Mouse (Mus musculus) right cerebral cortex, adult 2 months (tissue): Measurements from ENCODE around the gene Olfr322.
A peak's percentile ranks its signal among the peaks of the same experiment; 100 is the strongest.
"Not testable (repeated sequence)": the region's sequence is repeated elsewhere in the genome, so short reads cannot be mapped to it uniquely, and the experiment has no call there.

Experiments used
- DNase-seq, 2 experiments: peaks; one replicate each; pipeline ENCODE4 v3.0.0; 2021 to 2022; ENCODE audit warnings: low spot score in 2 of 2

Olfr322 gene

DNA sequence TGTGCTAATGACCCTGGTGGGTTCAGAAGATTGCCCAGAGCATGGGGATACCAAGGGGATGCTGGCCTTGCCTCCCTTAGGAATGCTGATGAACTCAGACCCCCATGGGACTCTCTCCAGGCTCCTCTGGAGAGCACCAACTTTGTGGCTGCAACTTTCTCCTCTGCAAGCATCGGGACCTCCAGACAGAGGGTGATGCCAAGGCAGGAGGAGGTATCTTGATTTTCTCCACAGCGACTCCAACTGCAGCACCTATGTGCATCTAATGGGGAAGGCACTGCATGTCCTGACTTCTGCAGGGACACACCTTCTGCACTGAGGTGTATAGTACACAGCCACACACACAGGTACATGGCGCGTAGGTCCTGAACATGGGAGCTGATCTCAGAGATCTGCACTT lies at the start of gene Olfr322:
Gene Olfr322, plus strand, starts transcription at position 187 of the 400 bp plus-strand sequence.
- DNase-seq, result no peak

DNA sequence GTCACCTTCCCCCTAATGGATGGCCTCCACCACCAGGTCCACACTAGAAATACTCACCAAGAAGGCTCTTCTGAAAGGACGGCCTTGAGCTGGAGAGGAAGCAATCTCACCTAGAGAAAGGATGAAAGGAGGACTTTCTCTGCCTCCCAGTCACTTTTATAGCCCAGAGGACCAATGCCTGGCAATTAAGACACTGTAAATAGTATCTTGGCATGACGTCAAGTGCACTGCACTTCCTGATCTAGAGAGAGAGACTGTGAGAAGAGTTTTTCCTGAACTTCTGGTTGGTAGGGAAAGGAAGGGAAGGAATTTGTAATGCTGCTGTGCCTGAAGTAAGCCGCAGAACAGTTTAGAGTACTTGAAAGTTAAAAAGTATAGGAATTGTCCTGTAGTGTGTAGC lies 45.2 kb upstream of the Olfr322 start:
- DNase-seq, result no peak

- no peak for DNase-seq
Measured at GRCm38 (mm10) chr11:58614526-58614925, 44.1 kb upstream of the Olfr322 start.

DNA sequence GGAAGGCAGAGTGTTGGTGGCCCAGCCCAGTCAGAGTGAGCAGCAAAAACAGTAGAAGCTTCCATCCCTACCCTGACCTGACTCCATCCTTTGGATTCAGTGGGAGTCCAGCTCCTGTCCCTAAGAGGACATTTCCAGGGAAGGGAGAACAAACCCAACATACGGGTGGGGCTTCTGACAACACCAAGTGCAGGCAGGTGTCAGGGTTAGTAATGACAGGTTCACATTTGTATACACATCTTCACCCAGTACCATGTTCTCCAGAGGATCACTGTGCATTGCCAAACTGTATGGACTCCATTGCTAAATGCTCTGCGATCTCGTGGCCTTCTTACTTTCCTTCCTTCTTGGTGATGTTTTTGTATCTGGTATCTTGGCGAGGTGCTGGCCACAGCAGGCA lies 42.6 kb upstream of the Olfr322 start, which contains the start of gene 2210407C18Rik:
Gene 2210407C18Rik, minus strand, starts transcription at position 101 of the 400 bp plus-strand sequence.
- no peak for DNase-seq

GRCm38 (mm10) chr11:58618369-58618768 lies 40.2 kb upstream of the Olfr322 start:
- DNase-seq, result no peak

DNA sequence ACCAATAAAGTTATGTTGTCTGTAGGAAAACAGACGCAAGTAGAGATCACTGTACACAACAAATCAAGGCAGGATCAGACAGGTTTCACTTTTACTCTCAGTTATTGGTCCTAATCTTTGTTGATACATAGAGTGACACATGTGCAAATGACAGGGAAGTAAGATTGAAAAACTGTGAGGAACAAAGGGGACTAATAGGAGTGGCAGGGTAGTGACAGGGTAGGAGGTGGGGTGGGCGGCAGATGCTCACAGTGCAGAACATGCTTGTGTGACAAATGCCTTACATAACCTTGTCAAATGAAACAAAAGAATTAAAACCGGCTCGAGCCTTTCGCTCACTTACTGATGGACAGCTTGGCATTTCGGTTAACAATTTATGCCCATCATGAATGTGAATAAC lies 39.8 kb upstream of the Olfr322 start:
- DNase-seq, result peak; percentile 9 to 12

DNA sequence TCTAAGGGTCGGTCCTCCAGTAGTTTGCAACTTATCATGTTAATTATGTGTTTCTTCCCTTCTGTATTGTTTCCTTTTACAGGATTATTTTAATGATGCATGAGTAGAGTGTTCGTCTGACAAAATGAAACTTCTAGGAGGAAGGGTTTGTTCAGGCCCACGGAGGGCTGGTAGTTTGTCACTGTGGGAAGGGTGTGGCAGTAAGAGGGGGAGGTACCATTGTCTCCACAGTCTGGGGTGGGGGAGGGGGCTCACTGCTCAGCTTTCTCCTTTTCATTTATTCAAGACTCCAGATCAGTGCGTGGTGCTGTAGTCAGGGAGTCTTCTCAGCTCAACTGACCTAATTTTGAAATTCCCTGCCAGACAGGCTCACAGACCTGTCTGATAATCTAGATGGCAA lies 32.4 kb upstream of the Olfr322 start:
- DNase-seq, result no peak

GRCm38 (mm10) chr11:58630401-58630800 lies 28.2 kb upstream of the Olfr322 start, which contains the start of gene Olfr323:
Gene Olfr323, minus strand, starts transcription at chr11:58630501.
- no peak for DNase-seq

GRCm38 (mm10) chr11:58634878-58635277 lies 23.7 kb upstream of the Olfr322 start:
- DNase-seq, result no peak

- DNase-seq, result peak; percentile 28 to 48
Measured at GRCm38 (mm10) chr11:58636376-58636977, 22.1 kb upstream of the Olfr322 start.

- DNase-seq, result no peak
Measured at GRCm38 (mm10) chr11:58638176-58638701, 20.3 kb upstream of the Olfr322 start.

- peak in 1 of 2 experiments; percentile 6 for DNase-seq
Measured at GRCm38 (mm10) chr11:58640272-58640867, 18.2 kb upstream of the Olfr322 start, which contains the start of gene Trim58. Gene Trim58, plus strand, starts transcription at chr11:58640465.

DNA sequence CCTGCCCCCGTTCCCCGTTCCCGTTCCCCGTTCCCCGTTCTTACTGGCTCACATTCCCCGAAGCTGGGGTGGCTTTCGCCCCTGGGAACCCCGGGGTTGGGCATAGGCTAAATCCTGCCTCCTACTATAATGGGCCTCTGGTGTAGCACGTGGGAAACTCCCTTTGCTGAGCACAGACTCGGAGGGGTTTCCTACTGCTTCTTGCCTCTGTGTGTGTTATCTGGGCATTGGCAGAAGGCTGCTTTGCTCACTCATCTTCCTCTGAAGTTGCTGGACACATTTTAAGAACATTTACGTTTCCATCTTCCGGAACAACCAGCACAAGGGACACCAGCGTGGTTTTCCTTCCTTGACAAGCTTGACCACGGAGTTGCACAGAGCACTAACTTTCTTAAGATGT lies 17.5 kb upstream of the Olfr322 start:
- DNase-seq, result no peak

DNA sequence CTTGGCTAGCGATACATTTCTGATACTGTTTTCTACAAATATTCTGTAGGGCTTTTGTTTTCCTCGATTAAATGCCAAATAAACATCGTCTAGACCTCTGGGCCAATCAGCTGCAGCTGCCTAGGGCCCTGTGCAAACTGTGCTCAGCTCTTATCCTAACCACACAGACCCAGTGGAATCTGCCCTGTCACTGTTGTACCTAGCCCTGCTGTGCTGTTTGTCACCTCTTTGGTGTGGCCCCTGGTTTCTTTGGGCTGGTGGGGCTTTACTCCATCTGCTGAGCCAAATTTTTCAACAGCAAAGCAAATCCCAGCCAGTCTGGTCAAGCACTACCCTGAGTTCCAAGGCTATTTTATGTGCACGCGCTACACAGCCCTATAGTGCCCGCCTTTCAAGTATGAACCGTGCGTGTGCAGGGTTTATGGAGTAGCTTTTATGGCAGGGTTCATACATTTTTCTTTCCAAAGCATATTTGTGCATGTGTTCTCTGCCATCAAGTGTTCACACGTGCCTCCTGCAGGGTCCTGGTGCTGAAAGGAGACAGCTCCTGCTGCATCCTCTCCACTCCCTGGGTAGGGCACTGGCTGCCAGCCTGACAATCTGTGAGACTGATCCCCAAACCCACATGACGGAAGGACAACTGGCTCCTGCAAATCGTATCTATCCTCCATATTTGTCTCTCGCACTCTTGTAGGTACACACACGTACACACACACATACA lies 16.8 kb upstream of the Olfr322 start:
- no peak for DNase-seq

GRCm38 (mm10) chr11:58643350-58643749 lies 15.2 kb upstream of the Olfr322 start:
- DNase-seq, result peak; percentile 27 to 37

GRCm38 (mm10) chr11:58655151-58655550 lies 3.4 kb upstream of the Olfr322 start:
- DNase-seq, result no peak

DNA sequence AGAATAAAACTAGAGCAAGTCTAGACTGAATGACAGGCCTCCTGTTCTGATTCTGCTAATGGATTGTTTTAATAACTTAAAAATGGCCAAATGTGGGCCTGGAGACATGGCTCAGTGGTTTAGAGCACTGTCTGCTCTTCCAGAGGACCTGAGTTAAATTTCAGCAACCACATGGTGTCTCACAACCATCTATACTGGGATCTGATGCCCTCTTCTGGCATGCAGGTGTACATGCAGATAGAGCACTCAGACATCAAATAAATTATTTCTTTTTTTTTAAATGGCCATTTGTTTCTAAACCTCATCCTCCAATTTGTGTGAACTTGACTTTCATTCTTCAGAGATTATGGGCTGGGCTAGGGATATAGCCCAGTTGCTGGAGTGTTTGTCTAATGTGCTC lies 10.7 kb downstream of the Olfr322 start:
- DNase-seq, result no peak

GRCm38 (mm10) chr11:58671825-58672224 lies 13.2 kb downstream of the Olfr322 start:
- no peak for DNase-seq

DNA sequence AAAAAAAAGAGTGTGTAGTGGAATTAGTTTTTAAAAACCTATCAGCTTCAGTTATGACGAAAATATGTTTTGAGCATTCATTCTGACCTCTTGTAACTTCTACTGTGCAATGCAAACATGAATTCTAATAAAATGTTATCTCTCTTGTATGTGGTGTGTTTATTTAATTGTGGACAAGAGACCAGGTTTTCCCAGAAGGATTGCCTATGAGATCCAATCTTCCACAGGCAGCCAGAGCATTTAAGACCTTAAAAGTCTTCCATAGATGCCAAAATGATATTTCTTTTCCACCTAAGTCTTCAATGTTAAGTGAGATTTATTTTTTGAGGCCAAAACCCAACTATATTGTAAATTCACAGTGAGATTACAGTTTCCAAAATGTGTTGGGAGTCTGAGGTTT lies 22.2 kb downstream of the Olfr322 start, which contains the start of gene Olfr320:
Gene Olfr320, plus strand, starts transcription at position 301 of the 400 bp plus-strand sequence.
- no peak for DNase-seq

GRCm38 (mm10) chr11:58698862-58699261 lies 40.3 kb downstream of the Olfr322 start, which contains the start of gene Olfr319:
Gene Olfr319, plus strand, starts transcription at chr11:58699162.
- no peak for DNase-seq

GRCm38 (mm10) chr11:58709086-58709485 lies 50.5 kb downstream of the Olfr322 start:
- DNase-seq, result no peak

- not testable (repeated sequence) for DNase-seq
Measured at GRCm38 (mm10) chr11:58717723-58718122, 59.1 kb downstream of the Olfr322 start.
